Mouse (Mus musculus) erythroblast, adult 5-6 weeks (primary cell): ENCODE measurements around the gene Serpinb7. TPM values are rescaled to one million over a fixed set of nuclear protein-coding genes. Genes with fewer than 3 reads are reported as not detected.

Source experiments
- ATAC-seq: replicated peaks from 2 replicates; pipeline ENCODE4 v1.8.0; 2016; ENCODE audit warnings: moderate number of reproducible peaks, mild to moderate bottlenecking, moderate TSS enrichment, inconsistent platforms; ENCODE audit not compliant: poor library complexity, low FRiP score, severe bottlenecking
- total RNA-seq, 2 experiments: library from RNA; stranded (forward) in 1 of 2; stranded (reverse) in 1 of 2; fragments of 150-400 nt in 1 of 2; fragments of 200-764, 138-1000 nt in 1 of 2; gene quantifications; 2 replicates each; pipeline versions ENCODE4 v1.2.3 to v1.2.4; 2015 to 2017; ENCODE audit warnings: low replicate concordance in 2 of 2

Serpinb7 gene
- total RNA-seq (2015; ENCODE audit: low replicate concordance) (not detected in 2 replicates), total RNA-seq (2017; ENCODE audit: low replicate concordance) (not detected in 2 replicates)

GRCm38 (mm10) chr1:107399355-107399754 lies at the start of gene Serpinb7:
Gene Serpinb7 (plus strand): TSS chr1:107399655.
- no peak for ATAC-seq

GRCm38 (mm10) chr1:107350392-107350791 lies 49.1 kb upstream of the Serpinb7 start:
- no peak for ATAC-seq

GRCm38 (mm10) chr1:107351115-107351514 lies 48.3 kb upstream of the Serpinb7 start:
- no peak for ATAC-seq

- ATAC-seq: no peak
These were observed 46.4 kb upstream of the Serpinb7 start for GRCm38 (mm10) chr1:107353046-107353445.

- ATAC-seq: no peak
These were observed 38.6 kb upstream of the Serpinb7 start, which contains the start of gene Serpinb11 for GRCm38 (mm10) chr1:107360898-107361297. Gene Serpinb11 (plus strand): TSS chr1:107361198.

- no peak for ATAC-seq
These were observed 33.5 kb upstream of the Serpinb7 start for GRCm38 (mm10) chr1:107365973-107366372.

GRCm38 (mm10) chr1:107368944-107369343 lies 30.5 kb upstream of the Serpinb7 start:
- no peak for ATAC-seq

- no peak for ATAC-seq
These were observed 22.5 kb upstream of the Serpinb7 start for GRCm38 (mm10) chr1:107376952-107377351.

GRCm38 (mm10) chr1:107378368-107378767 lies 21.1 kb upstream of the Serpinb7 start:
- no peak for ATAC-seq

GRCm38 (mm10) chr1:107381491-107381890 lies 18.0 kb upstream of the Serpinb7 start:
- ATAC-seq: no peak

GRCm38 (mm10) chr1:107382404-107382803 lies 17.1 kb upstream of the Serpinb7 start:
- no peak for ATAC-seq

- ATAC-seq: no peak
These were observed 14.9 kb upstream of the Serpinb7 start for GRCm38 (mm10) chr1:107384532-107384931.

- ATAC-seq: no peak
These were observed 9.7 kb upstream of the Serpinb7 start for GRCm38 (mm10) chr1:107389753-107390152.

GRCm38 (mm10) chr1:107397481-107397880 lies 2.0 kb upstream of the Serpinb7 start:
- ATAC-seq: no peak

GRCm38 (mm10) chr1:107402082-107402481 lies 2.6 kb downstream of the Serpinb7 start:
- no peak for ATAC-seq

GRCm38 (mm10) chr1:107414650-107415049 lies 15.2 kb downstream of the Serpinb7 start:
- no peak for ATAC-seq

- no peak for ATAC-seq
These were observed 23.0 kb downstream of the Serpinb7 start for GRCm38 (mm10) chr1:107422487-107422886.

- no peak for ATAC-seq
These were observed 31.8 kb downstream of the Serpinb7 start for GRCm38 (mm10) chr1:107431253-107431652.

- no peak for ATAC-seq
These were observed 36.1 kb downstream of the Serpinb7 start for GRCm38 (mm10) chr1:107435528-107435927.

- no peak for ATAC-seq
These were observed 40.0 kb downstream of the Serpinb7 start for GRCm38 (mm10) chr1:107439462-107439861.

- ATAC-seq: no peak
These were observed 45.9 kb downstream of the Serpinb7 start for GRCm38 (mm10) chr1:107445352-107445751.

- no peak for ATAC-seq
These were observed 47.9 kb downstream of the Serpinb7 start for GRCm38 (mm10) chr1:107447228-107447931.
